8 mouse cellular contexts compared by ENCODE assay signal in genomic region chr15:78066475-78066874, GRCm38 (mm10). TPM values are rescaled to one million over a fixed set of nuclear protein-coding genes. Genes with fewer than 3 reads are reported as not detected.
DNase-seq lines count a peak whose midpoint lies in the region.

No protein-coding gene starts in this region.

- peak; percentile 52 for DNase-seq in left cerebral cortex, postnatal 4 days
- DNase-seq in left cerebral cortex, adult 18-20 months (ENCODE audit: low spot score in 2 of 2), result no peak
- DNase-seq in adrenal gland, adult (ENCODE audit: inconsistent age in 2 of 2, low spot score in 1 of 2), result peak; percentile 51 to 80
- peak; percentile 14 to 31 for DNase-seq in gastrocnemius, postnatal 36 days
- DNase-seq in lung, postnatal 10 days, result peak; percentile 79
- peak; percentile 82 for DNase-seq in thymus, postnatal 4 days
- no peak for DNase-seq in layer of hippocampus, adult 9-11 months
- DNase-seq in cerebellum, adult 9-11 months, result no peak

- intact Hi-C loops in left cerebral cortex, postnatal 4 days (cut with DNase I), result no loop called here
- intact Hi-C loops in gastrocnemius, postnatal 36 days (cut with DNase I), result no loop called here

RNA-seq across cellular contexts. Expression of gene Cacng2, which starts 53.4 kb away (rescaled TPM):
- 10 to 100 TPM; 36.0 to 36.7 TPM for total RNA-seq in left cerebral cortex, postnatal 4 days (2021)
- 10 to 100 TPM; 51.4 to 54.6 TPM for total RNA-seq in left cerebral cortex, adult 18-20 months (2021)
- total RNA-seq in gastrocnemius, postnatal 36 days (2021), result not detected

Comparison
In these comparisons a context has a peak if more than half of its experiments do, and no peak if none do; other contexts are left out.
1. DNase-seq: peak in left cerebral cortex, postnatal 4 days (single experiment), adrenal gland, adult (2 of 2), gastrocnemius, postnatal 36 days (2 of 2), lung, postnatal 10 days (single experiment) and thymus, postnatal 4 days (single experiment); none in left cerebral cortex, adult 18-20 months (0 of 2), layer of hippocampus, adult 9-11 months (single experiment) and cerebellum, adult 9-11 months (single experiment).
2. RNA of gene Cacng2, which starts 53.4 kb away (total RNA-seq): 51.4 to 54.6 TPM in left cerebral cortex, adult 18-20 months and 36.0 to 36.7 TPM in left cerebral cortex, postnatal 4 days; not detected in gastrocnemius, postnatal 36 days; every median in the first group is over 10 times any median in the second.